Mouse (Mus musculus): ENCODE data around the gene Gm45062. TPM values are rescaled to one million over a fixed set of nuclear protein-coding genes. Genes with fewer than 3 reads are reported as not detected.

Gm45062 gene
- 1.0 and 2.0 TPM in 2 replicates for polyA plus RNA-seq (2012; rRNA removed)

- no peaks in the 10 kb centered on the region; the same call in 1 of the 2 replicates for H3K36me3 ChIP-seq (ENCODE audit: control insufficient read depth, insufficient read depth, low read length)
- no peak for TF ChIP-seq CTCF (conservative IDR thresholded peaks at IDR 0.05; ENCODE audit: insufficient read depth, insufficient read length, low read depth, low read length)
- TF ChIP-seq POLR2A (IDR thresholded peaks at IDR 0.05; ENCODE audit: low read depth, low read length), result peak; percentile 56
- under 1% methylated on average over 64 of the region's 64 CpGs for WGBS
These were observed at the start of gene Gm45062, which contains the start of the genes Rpa3 and Umad1 for GRCm38 (mm10) chr6:8259004-8259666. TSS of gene Gm45062 (plus strand) at chr6:8259450. TSS of gene Rpa3 (minus strand) at chr6:8259173. TSS of gene Umad1 (plus strand) at chr6:8259288.

GRCm38 (mm10) chr6:8209866-8210186, 49.4 kb upstream of the Gm45062 start:
- no peak for DNase-seq
- TF ChIP-seq CTCF (conservative IDR thresholded peaks at IDR 0.05; ENCODE audit: insufficient read depth, insufficient read length, low read depth, low read length), result no peak
- no peak for TF ChIP-seq POLR2A (IDR thresholded peaks at IDR 0.05; ENCODE audit: low read depth, low read length)
- 14% methylated on average over 10 of the region's 10 CpGs for WGBS

More at GRCm38 (mm10) chr6:8259004-8259666, at the start of gene Gm45062, which contains the start of the genes Rpa3 and Umad1:
- H3K4me1 ChIP-seq (ENCODE audit: control insufficient read depth, insufficient read depth, low read length), result peaks cover 2% of the 10 kb centered on the region; the same call in 1 of the 2 replicates
- peak; percentile 99 for DNase-seq
- no peaks in the 10 kb centered on the region for H3K27me3 ChIP-seq (replicated peaks; ENCODE audit: control insufficient read depth, insufficient read depth, low read length)
- H3K4me3 ChIP-seq (ENCODE audit: insufficient read depth, low read depth, low read length), result peak within 1 kb of the TSS; percentile 97
- H3K27ac ChIP-seq (ENCODE audit: insufficient read depth, low read depth, low read length), result peak within 1 kb of the TSS; percentile 78

DNA sequence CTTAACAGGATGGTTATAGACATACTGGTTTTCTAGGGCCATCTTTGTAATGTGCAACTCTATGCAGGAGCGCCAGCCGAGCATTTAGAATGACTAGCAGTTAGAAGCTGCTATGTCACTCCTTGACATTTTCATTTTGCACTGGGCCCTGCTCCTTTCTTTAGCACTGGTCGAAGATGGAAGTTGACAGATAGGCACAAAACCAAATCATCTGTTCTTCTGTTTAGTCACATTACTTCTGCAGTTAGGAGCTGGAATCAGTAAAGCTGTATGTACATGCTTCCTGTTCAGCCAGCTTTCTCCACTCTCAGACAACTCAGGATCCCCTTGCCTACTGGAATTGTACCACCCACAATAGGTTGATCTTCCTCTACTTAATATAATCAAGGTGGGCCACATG, 48.6 kb upstream of the Gm45062 start:
- Histone ChIP-seq H3K27ac (ENCODE audit: insufficient read depth, low read depth, low read length) (no peak overlapping the region), H3K4me1 (ENCODE audit: control insufficient read depth, insufficient read depth, low read length) (peaks cover 3% of the 10 kb centered on the region; the same call in 1 of the 2 replicates), H3K27me3 (replicated peaks; ENCODE audit: control insufficient read depth, insufficient read depth, low read length) (no peaks in the 10 kb centered on the region), H3K4me3 (ENCODE audit: insufficient read depth, low read depth, low read length) (no peak overlapping the region), H3K36me3 (ENCODE audit: control insufficient read depth, insufficient read depth, low read length) (peaks cover 1% of the 10 kb centered on the region; the same call in 1 of the 2 replicates)
- TF ChIP-seq POLR2A (IDR thresholded peaks at IDR 0.05; ENCODE audit: low read depth, low read length) (no peak), CTCF (conservative IDR thresholded peaks at IDR 0.05; ENCODE audit: insufficient read depth, insufficient read length, low read depth, low read length) (no peak)
- 95% methylated on average over 3 of the region's 3 CpGs for WGBS
- no peak for DNase-seq

More at GRCm38 (mm10) chr6:8209866-8210186, 49.4 kb upstream of the Gm45062 start:
- Histone ChIP-seq H3K27me3 (replicated peaks; ENCODE audit: control insufficient read depth, insufficient read depth, low read length) (no peaks in the 10 kb centered on the region), H3K4me1 (ENCODE audit: control insufficient read depth, insufficient read depth, low read length) (peaks cover 3% of the 10 kb centered on the region; the same call in 1 of the 2 replicates), H3K4me3 (ENCODE audit: insufficient read depth, low read depth, low read length) (peak overlapping the region; percentile 87), H3K36me3 (ENCODE audit: control insufficient read depth, insufficient read depth, low read length) (peaks cover 1% of the 10 kb centered on the region; the same call in 1 of the 2 replicates), H3K27ac (ENCODE audit: insufficient read depth, low read depth, low read length) (peak overlapping the region; percentile 53)

DNA sequence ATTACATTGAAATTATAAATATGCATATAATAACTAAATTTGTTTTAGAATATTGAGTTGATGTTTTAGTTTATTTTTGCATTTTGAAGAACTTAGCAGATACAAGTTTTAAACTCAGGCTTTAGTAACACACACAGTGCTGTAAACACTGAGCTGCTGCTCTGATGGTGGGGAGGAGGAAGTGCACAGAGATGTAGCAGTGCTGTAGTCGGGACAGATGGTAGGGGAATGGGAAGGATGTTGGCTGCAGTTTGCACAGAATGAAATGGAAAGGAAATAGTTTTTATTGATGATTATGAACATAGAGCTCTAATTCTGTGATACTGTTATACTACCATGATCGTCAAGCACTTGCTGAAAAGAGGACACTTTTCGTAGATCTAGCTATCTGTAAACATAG, 32.2 kb upstream of the Gm45062 start:
- no peaks in the 10 kb centered on the region for H3K27me3 ChIP-seq (replicated peaks; ENCODE audit: control insufficient read depth, insufficient read depth, low read length)
- WGBS, result 83% methylated on average over 3 of the region's 3 CpGs
- H3K4me3 ChIP-seq (ENCODE audit: insufficient read depth, low read depth, low read length), result no peak overlapping the region
- no peaks in the 10 kb centered on the region; the same call in 1 of the 2 replicates for H3K36me3 ChIP-seq (ENCODE audit: control insufficient read depth, insufficient read depth, low read length)
- H3K27ac ChIP-seq (ENCODE audit: insufficient read depth, low read depth, low read length), result no peak overlapping the region
- TF ChIP-seq POLR2A (IDR thresholded peaks at IDR 0.05; ENCODE audit: low read depth, low read length), result no peak
- no peak for TF ChIP-seq CTCF (conservative IDR thresholded peaks at IDR 0.05; ENCODE audit: insufficient read depth, insufficient read length, low read depth, low read length)
- no peaks in the 10 kb centered on the region for H3K4me1 ChIP-seq (ENCODE audit: control insufficient read depth, insufficient read depth, low read length)
- DNase-seq, result no peak

DNA sequence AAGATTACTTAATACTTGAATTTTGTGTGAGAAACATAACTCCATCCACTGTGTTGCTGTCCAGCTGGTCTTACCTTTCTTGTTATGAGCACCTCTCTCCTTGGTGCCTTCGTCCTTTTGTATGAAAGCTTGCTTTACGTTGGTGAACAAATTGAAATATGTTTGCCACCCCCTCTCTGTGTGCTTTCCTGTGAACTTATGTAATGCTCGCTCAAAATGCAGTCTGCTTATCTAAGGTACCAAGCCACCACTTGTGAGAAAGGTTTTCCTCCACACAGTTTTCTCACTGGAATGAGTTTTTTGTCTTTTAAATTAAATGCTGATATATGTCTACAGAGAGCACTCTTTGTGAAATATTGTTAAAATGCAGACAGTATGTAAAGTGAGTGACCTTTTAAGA, 30.7 kb upstream of the Gm45062 start:
- H3K27ac ChIP-seq (ENCODE audit: insufficient read depth, low read depth, low read length), result no peak overlapping the region
- no peaks in the 10 kb centered on the region for H3K4me1 ChIP-seq (ENCODE audit: control insufficient read depth, insufficient read depth, low read length)
- TF ChIP-seq POLR2A (IDR thresholded peaks at IDR 0.05; ENCODE audit: low read depth, low read length) (no peak), CTCF (conservative IDR thresholded peaks at IDR 0.05; ENCODE audit: insufficient read depth, insufficient read length, low read depth, low read length) (no peak)
- H3K36me3 ChIP-seq (ENCODE audit: control insufficient read depth, insufficient read depth, low read length), result no peaks in the 10 kb centered on the region; the same call in 1 of the 2 replicates
- H3K27me3 ChIP-seq (replicated peaks; ENCODE audit: control insufficient read depth, insufficient read depth, low read length), result no peaks in the 10 kb centered on the region
- WGBS, result 90% methylated on average over 3 of the region's 3 CpGs
- no peak overlapping the region for H3K4me3 ChIP-seq (ENCODE audit: insufficient read depth, low read depth, low read length)
- no peak for DNase-seq

GRCm38 (mm10) chr6:8258316-8258715, 934 bp upstream of the Gm45062 start:
- no peak for DNase-seq
- Histone ChIP-seq H3K4me3 (ENCODE audit: insufficient read depth, low read depth, low read length) (peak overlapping the region; percentile 97; the same call in 1 of the 2 replicates), H3K27me3 (replicated peaks; ENCODE audit: control insufficient read depth, insufficient read depth, low read length) (no peaks in the 10 kb centered on the region), H3K36me3 (ENCODE audit: control insufficient read depth, insufficient read depth, low read length) (peaks cover 2% of the 10 kb centered on the region), H3K27ac (ENCODE audit: insufficient read depth, low read depth, low read length) (peak overlapping the region; percentile 54; the same call in 1 of the 2 replicates), H3K4me1 (ENCODE audit: control insufficient read depth, insufficient read depth, low read length) (peaks cover 2% of the 10 kb centered on the region; the same call in 1 of the 2 replicates)
- 3% methylated on average over 6 of the region's 6 CpGs for WGBS
- TF ChIP-seq POLR2A (IDR thresholded peaks at IDR 0.05; ENCODE audit: low read depth, low read length) (no peak), CTCF (conservative IDR thresholded peaks at IDR 0.05; ENCODE audit: insufficient read depth, insufficient read length, low read depth, low read length) (no peak)

GRCm38 (mm10) chr6:8259667-8260044, 406 bp downstream of the Gm45062 start:
- no peaks in the 10 kb centered on the region for H3K27me3 ChIP-seq (replicated peaks; ENCODE audit: control insufficient read depth, insufficient read depth, low read length)
- H3K27ac ChIP-seq (ENCODE audit: insufficient read depth, low read depth, low read length), result peak overlapping the region; percentile 78
- no peaks in the 10 kb centered on the region for H3K36me3 ChIP-seq (ENCODE audit: control insufficient read depth, insufficient read depth, low read length)
- WGBS, result under 1% methylated on average over 8 of the region's 8 CpGs
- TF ChIP-seq CTCF (conservative IDR thresholded peaks at IDR 0.05; ENCODE audit: insufficient read depth, insufficient read length, low read depth, low read length), result no peak
- no peak for TF ChIP-seq POLR2A (IDR thresholded peaks at IDR 0.05; ENCODE audit: low read depth, low read length)
- peaks cover 2% of the 10 kb centered on the region; the same call in 1 of the 2 replicates for H3K4me1 ChIP-seq (ENCODE audit: control insufficient read depth, insufficient read depth, low read length)
- DNase-seq, result no peak
- H3K4me3 ChIP-seq (ENCODE audit: insufficient read depth, low read depth, low read length), result peak overlapping the region; percentile 75
